Mouse (Mus musculus) retina, postnatal 1 day (tissue): ENCODE data around the gene Noct.
"Not testable (repeated sequence)": the region's sequence is repeated elsewhere in the genome, so short reads cannot be mapped to it uniquely, and the experiment has no call there.

ENCODE experiments used
- DNase-seq: peaks from one replicate; pipeline ENCODE4 v3.0.0-alpha.2; 2012

The Noct gene

DNA sequence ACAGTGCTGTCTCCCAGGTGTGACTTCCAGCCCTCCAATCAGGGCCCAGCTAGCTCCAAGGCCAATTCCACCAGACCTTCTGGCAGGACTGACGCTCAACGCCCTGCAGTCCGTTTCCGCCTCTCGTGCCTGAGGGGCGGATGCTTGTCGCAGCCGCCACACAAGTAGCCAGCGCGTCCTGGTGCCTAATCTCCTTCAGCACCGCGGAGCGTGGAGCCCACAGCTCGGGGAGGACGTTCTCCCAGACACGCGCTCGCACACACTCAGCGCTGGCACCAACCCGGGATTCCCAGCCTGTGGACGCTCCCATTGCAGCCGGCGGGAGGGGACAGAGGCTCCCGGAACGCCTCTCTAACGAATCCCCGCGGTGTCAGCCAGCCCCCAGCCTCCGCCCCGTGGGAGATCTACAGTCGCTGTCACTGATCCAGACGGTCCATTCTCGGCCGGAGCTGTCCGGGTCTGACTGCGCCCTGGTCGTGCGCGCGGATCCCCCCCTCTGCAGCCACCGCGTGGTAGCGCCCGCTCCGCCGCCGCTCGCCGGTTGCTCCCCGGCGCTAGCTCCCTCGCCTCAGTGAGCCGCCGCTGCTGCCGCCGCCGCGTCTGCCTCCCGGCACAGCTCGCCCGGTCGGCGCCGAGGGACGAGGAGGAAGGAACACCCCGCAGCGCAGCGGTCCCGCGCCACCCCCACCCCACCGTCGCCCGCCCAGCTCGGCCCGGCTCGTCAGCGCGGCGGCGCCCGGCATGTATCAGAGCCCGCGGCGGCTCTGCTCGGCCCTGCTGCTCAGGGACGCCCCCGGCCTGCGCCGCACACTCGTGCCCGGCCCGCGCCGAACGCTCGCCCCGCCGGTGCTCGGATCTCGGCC, at the start of gene Noct:
TSS of gene Noct (plus strand) at position 85 of the 863 bp plus-strand sequence.
- DNase-seq = peak; percentile 96

DNA sequence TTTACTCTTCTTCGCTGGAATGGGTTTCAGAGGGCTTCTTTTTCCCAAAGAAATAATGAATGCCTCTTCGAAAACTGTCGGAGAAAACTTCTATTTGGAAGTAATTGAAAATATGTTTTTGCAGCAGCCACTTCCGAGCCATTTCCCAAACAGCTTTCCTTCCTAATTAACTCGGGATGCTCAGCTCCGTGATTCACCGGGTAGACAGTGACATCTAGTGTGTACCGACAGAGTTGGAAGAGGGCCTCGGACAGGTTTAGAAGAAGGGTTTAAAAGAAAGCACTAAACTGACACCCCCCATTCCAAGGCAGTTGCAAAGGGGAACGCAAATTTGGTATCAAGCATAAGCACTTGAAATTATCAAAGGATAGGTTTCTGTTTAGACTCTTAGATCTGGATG, 46.1 kb upstream of the Noct start:
- DNase-seq = peak; percentile 45

DNA sequence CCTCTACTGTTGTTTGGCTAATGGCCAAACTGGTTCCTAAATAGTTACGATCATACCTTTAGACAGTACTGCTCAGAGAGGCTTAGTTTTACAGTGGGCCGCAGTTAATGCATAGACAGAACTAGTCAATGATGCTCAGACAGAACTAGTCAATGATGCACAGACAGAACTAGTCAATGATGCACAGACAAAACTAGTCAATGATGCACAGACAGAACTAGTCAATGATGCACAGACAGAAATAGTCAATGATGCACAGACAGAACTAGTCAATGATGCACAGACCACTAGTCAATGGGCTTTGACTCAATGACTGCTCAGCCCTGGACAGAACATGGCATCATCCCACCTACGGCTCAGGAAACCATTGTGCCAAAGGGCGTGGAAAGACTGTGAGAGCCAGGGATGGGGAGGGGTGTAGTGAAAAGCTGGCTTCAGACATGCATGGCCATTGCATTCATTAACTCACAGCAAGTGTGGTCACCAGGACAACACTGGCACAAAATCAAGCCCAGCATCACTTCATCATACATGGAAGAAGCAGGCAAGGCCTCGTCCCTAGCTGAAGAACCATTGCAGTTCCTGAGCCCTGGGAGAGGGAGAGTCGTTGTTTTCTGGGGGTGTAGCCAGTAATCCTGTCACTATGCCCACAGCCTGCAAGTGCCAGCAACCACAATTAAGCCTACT, 44.6 kb upstream of the Noct start:
- no peak for DNase-seq

DNA sequence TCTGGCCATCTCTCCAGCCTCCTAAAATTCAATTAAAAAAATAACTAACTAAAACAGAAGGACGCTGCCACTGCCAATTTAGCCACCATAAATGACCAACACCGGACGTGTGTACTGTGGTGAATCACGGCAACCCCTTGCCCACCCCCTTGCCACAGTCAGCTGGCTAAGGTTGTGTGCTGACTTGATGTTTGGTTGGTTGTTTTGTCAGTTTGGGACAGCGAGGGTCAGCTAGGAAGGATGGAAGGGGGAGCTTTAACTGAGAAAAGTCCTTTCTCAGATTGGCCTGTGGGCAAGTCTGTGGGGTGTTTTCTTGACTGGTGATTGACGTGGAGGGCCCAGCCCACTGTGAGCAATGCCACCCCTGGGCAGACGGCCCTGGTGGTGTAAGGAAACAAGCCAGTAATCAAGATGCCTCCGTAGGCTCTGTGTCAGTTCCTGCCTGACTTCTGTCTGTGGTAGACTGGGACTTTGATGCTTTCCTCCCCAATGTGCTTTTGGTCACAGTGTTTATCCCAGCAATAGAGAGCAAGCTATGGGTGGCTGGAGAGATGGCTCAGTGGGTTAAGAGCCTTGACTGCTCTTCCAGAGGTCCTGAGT, 43.8 kb upstream of the Noct start:
- no peak for DNase-seq

DNA sequence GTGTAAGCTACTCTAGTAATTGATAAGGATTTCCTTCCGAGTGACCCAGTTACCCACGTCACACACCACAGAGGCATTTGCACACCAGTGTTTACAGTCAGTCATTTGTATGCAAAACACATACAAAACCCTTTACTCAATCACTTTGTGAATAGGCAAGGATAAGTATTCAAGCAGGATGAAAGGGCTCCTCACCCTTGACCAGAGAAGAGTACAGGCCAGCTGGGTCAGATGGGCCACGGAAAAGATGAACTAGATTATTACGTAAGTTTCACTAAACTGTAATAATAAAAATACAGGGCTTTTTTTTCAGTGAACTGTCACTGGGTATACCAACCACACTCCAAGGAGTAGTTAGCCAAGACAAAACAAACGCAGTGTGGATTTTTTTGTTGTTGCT, 41.8 kb upstream of the Noct start:
- no peak for DNase-seq

DNA sequence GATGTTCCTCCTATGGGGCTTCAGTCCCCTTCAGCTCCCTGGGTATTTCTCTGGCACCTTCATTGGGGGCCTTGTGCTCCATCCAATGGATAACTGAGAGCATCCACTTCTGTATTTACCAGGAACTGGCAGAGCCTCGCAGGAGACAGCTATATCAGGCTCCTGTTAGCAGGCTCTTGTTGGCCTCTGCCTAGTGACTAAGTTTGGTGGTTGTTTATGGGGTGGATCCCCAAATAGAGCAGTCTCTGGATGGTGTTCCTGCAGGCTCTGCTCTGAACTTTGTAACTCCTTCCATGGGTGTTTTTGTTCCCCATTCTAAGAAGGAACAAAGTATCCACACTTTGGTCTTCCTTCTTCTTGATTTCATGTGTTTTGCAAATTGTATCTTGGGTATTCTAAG, 40.7 kb upstream of the Noct start:
- not testable (repeated sequence) for DNase-seq

DNA sequence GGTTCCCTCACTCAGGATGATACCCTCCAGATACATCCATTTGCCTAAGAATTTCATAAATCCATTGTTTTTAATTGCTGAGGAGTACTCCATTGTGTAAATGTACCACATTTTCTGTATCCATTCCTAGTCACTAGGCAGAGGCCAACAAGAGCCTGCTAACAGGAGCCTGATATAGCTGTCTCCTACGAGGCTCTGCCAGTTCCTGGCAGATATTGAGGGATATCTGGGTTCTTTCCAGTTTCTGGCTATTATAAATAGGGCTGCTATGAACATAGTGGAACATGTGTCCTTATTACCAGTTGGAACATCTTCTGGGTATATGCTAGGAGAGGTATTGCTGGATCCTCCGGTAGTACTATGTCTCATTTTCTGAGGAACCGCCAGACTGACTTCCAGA, 40.3 kb upstream of the Noct start:
- DNase-seq = not testable (repeated sequence)

DNA sequence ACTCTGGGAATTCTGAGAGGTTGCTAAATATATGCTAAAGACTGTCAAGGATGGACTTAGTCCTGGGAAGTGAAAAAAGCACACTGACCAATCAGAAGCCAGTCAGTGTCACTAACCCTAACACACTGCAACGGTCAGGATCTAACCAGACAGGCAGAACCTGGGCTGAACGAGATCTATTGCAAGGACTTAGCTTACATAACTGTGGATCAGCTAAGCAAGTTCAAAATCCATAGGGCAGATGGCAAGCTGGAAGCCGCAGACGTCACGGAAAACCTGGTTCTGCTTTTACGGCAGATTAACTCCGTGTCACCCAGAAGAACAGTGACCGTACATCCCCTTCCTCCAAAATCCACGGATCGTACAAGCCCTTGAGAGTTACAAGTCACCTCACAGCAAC, 39.5 kb upstream of the Noct start:
- DNase-seq = no peak

DNA sequence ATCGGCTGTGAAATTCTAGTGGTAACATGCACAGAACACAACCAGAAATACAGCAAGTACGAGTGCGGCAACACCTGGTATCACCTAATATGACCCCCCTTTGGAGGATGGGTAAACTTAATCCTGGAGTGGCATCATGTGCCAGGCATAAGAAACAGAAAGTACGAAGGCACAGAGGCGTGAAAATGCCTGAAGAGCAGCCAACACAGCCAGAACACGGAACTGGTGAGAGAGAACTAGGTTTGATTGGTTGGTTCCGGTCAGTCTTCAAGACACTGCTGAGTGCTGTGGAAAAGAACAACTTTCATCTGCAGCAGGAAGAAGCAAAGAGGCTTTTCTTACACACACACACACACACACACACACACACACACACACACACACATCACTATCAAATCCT, 38.8 kb upstream of the Noct start:
- DNase-seq = no peak

DNA sequence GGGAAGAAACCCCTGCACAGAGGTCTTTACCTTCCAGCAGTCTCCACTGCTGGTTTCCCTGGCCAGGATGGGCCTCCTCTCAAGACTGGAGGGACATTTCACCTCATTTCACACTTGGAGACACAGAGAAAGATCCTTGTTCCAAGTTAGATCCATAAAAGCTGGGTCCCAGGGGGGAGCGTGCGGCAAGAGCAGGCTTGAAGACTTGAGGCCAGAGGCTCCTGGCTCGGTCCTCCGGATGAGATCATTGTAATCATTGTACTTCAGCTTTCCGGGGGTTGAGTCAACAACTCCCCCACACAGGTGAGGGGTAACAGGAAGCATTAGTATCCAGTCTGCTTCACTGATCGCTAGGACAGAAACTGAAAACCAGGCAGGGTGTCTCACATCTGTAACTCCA, 30.2 kb upstream of the Noct start:
- DNase-seq = no peak

DNA sequence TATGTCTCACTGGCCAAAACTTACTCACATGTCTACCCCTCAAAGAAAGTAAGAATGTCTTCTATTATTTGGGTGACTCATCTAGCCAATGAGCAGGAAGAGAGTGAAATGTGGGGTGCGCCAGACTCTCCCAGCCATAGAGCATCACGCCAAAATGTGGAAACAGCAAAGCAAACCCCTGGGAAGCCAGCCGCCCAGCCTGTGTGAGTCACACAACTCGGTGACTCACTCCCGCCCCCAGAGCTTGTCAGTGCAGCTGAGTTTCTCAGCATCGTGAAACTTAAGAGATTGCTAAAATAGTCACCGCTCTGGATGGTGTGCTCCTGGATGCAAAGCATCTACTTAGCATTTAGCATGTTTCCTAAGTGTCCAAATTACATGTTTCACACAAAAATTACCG, 28.9 kb upstream of the Noct start:
- no peak for DNase-seq

DNA sequence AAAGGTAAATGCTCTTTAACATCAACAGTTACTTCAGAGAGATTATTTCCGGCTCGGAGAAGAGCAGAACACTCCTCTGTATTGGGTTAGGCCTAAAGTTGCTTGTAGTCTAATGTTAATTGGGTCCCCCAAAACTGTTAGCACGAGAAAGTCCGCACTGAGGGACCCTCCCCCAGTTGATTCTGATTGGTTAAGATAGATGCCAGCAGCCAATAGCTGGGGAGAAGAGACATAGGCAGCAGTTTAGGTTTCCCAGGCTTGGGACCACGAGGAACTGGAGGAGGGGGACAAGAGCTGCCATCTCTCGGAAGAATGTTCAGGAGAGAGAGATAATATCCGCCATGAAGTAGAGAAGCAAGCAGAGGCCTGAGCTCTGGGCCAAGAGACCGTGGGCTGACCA, 28.5 kb upstream of the Noct start:
- DNase-seq = peak; percentile 42

DNA sequence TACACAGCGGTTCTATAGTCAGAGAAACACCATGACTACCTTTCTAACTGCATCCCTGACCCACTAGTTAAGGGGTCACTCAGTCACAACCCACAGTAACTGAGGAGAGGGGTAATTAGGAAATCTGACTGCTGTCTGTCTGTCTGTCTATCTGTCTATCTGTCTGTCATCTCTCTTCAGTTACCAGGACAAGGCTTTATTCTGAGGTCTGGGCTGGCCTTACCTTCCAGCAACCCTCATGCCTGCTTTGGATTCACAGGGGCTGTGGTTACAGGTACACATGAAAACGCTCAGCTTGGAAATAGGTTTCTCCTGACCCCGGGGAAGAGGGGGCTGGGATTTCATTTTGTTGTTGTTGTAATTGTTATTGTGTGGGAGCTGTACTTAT, 27.5 kb upstream of the Noct start:
- no peak for DNase-seq

DNA sequence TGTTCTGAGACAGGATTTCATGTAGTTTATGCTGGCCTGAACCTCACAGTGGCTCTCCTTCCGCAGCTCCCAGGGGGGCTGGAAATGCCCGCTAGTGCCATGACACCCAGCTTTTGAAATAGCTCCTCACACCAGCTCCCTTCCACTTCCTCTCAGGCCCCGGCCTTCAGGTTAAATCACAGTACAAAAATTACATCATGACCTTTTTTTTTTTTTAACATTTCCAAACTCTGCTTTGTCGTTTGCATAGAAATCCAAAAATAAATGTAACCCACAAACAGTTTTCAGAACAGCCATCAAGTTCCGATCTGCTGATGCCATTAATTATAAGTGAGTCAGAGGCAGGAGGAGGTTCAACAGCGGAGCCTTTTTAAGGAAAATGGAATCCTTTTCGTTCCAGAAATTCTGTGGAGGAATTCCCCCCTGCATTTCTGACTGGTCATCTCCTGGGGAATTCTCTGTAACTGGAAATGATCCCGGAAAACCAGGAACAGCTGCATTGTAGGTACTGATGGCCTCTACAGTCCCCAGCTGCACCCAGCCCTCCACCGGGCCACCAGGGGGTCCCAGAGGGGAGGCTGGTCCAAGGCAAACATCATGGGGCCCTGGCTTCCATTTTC, 27.0 kb upstream of the Noct start:
- DNase-seq = no peak

DNA sequence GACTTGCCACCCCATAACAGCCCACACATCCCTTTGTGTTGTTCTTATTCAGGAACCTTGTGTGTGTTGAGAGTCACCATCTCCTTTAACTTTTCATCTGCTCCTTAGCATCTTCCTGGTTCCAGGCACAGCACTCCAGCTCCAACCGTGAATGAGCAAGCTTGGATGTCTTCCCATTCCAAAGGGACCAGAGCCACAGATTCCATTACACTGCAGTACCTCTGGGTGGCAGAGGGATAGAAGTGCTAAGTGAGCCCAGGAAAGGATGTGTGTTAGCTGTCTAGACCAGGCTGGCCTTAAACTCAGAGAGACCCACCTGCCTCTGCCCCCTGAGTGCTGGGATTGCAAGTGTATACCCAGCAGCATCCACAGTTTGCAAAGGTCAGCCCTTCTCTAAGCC, 26.0 kb upstream of the Noct start:
- no peak for DNase-seq

DNA sequence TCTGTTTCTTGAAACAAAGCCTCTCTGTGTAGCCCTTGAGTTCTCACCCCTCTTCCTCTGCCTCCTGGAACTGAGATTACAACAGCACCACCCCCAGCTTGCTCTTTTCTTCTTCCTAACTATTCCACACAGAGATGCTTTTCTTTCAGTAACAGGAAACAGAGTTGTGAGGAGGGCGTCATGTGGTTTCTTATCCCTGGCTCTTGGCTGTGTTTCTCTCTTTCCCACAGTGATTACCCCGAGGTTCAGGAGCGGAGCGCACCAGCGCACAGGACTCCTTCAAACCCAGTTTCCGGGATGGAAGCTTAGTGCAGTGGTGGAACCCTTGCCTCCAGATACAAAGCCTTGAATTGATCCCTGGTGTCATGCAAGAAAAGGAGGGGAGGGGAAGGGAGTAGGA, 25.1 kb upstream of the Noct start:
- no peak for DNase-seq

DNA sequence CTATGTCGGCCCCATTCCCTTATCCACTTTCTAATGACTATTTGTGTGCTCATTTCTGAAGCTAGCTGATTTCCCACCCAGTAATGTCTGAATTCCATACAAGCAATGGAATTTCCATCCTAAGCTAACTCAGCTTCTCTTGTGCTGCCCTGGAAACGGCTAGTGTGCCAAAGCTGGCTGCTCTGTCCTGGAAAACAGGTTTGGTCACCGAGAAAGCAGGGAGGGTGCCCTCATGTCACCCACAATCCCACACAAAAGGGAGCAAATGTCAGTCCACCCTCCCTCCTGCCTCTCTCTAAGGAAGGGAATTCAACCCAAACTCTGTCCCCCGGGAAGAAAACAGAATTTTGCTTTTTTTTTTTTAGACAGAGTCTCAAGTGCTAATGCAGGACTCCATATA, 23.9 kb upstream of the Noct start:
- no peak for DNase-seq

DNA sequence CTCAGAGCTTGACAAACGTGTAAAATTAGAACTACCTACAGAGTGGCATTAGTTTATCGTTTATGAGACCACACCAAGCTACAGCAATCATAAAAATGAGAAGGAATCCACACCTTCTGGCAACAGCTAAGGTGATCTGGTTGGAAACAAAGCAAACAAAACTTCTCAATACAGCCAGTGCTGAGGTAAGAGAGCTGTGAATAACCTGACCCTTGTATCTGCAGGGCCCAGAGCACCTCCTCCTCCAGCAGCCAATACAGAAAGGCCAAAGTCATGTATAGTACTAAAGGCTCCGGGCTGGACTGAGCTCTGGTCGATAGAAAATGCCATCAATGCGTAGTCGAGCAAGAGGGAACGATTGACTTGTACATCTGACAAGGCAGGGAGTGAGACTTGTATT, 23.4 kb upstream of the Noct start:
- no peak for DNase-seq

DNA sequence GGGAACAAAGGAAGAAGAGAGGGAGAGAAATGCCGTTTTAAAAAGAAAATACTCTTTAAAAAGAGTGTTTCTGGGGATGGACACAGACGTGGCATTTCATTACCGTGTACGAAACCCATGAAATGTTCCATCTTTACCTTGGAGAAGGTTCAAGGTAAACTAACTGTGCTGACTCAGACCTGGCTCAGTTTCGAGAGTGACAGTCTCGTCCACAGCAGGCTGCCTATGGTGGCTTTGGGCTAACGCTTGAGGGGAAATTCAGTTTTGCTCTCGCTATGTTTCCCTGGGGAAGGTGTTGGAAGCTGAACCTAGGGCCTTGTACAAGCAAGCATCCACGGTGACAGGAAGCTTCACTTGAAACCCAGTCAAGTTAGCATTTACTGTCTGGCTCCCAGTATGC, 22.3 kb upstream of the Noct start:
- no peak for DNase-seq

DNA sequence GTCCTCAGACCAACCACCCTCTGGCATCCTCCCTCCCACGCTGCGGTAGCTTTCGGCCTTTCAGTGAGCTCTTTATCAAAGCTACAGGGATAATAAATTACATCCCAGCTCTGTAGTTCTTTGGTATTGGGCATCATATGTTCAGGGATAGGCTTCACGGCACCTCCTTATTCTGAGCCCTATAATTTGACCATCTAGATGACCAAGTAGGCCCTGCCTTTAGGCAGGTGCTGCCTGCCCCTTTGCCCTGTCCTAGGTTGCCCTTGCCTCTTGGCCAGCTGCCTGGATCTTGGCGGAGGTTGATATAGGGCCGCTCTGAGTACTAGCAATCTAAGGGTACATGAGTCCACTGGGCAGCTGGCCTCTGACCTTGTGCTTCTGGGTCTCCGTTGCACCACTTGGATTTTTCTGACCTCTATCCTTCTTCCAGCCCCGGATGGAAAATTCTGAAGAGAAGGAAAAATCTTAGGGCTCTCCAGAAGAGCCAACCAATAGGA, 21.7 kb upstream of the Noct start:
- DNase-seq = no peak

DNA sequence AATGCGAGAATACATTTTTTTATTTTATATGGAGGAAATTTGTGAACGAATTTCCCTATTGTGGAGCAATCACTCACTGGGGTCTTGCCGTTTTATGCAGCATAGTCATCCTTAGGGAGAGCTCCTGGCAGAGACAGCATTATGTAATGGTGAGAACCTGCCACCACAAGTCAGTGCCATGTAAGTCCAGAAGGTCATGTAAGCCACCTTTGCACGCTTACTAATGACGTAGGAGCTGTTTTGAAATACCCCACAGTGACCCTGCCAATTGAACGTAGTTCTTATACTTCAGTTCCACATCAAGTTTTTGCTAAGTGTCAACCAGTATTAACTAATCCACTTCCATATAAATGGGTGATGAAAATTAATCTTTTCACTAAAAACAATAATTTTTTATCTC, 20.3 kb upstream of the Noct start:
- no peak for DNase-seq

DNA sequence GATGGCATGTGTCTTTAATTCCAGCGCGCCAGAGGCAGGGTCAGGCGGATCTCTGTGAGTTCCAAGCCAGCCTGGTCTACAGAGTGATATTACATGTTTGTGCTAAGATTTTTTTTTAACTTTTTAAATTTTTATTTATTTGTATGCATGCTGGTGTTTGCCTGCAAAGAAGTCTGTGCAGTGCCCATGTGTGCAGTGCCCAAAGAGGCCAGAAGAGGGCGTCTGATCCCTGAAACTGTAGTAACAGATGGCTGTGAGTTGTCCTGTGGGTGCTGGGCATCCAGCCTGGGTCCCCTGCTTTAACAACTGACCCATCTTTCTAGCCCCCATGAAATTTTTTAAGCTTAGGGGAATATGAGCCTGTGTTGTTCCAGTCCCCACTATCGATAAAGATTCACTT, 19.8 kb upstream of the Noct start:
- DNase-seq = no peak

DNA sequence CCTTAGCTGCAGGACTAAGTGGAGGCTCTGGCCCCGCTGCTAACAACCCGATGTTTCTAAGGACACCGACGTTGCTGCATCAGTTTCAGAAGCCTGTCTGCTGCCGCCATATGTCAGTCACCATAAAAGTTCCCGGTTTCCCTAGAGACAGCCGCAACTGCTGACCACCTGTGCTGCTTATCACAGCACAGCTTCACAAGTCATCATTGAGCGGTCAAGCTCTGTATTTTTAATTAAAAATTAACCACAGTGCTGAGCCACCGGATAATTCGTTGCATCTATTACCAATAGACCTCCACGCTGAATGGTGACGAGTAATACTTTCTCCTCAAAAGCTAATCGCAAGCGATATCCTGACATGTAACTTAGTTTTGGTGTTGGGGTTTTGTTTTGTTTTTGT, 19.4 kb upstream of the Noct start:
- DNase-seq = no peak

DNA sequence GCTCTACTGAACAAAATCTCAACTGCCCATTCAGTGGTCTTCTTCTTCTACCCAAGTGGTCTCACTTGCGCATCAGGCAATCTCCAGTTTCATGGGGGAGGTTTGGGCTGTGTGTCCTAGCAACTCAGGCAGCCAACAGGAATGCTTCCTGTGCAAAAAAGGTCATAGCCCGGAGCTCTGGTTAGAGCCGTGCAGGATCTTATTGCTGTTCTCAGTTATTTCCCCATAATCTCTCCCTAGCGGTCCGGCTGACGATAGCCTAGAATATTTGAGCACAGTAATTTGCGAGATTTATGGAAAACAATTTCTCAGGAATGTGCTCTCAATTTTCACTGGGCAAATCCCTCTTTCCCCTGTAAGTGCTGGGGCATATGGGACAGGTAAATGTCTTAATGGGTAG, 17.7 kb upstream of the Noct start:
- DNase-seq = no peak
